Mouse (Mus musculus) spleen, adult 2 months (tissue): ENCODE results near the gene Mtmr2. TPM values are rescaled to one million over a fixed set of nuclear protein-coding genes. Genes with fewer than 3 reads are reported as not detected.
"Not testable (repeated sequence)": the region's sequence is repeated elsewhere in the genome, so short reads cannot be mapped to it uniquely, and the experiment has no call there.

Experiments
- DNase-seq, 2 experiments: peaks; one replicate each; pipeline versions ENCODE4 v3.0.0 to v3.0.0-alpha.2; 2012 to 2021; ENCODE audit warnings: low spot score in 2 of 2, low read depth in 1 of 2
- H3K27ac ChIP-seq: fragments of 200-500 bp; 2 replicates; pipeline ENCODE4 v1.5.1; 2012; ENCODE audit warnings: low read length, inconsistent platforms; ENCODE audit not compliant: insufficient read depth
- H3K27me3 ChIP-seq: fragments of 200-500 bp; 2 replicates; pipeline ENCODE4 v1.6.1; 2012; ENCODE audit warnings: mild to moderate bottlenecking, moderate library complexity, low read length, inconsistent platforms; ENCODE audit not compliant: control insufficient read depth, insufficient read depth
- H3K36me3 ChIP-seq: fragments of 200-500 bp; 2 replicates; pipeline ENCODE4 v1.6.1; 2012; ENCODE audit warnings: mild to moderate bottlenecking, low read length, inconsistent platforms; ENCODE audit not compliant: control insufficient read depth, insufficient read depth
- H3K4me1 ChIP-seq: fragments of 200-500 bp; 2 replicates; pipeline ENCODE4 v1.6.1; 2011; ENCODE audit warnings: inconsistent platforms; ENCODE audit not compliant: control insufficient read depth, insufficient read depth, insufficient read length
- H3K4me3 ChIP-seq: fragments of 200-500 bp; 2 replicates; pipeline ENCODE4 v1.5.1; 2011; ENCODE audit warnings: mild to moderate bottlenecking, inconsistent platforms; ENCODE audit not compliant: insufficient read depth, insufficient read length; ENCODE audit errors: extremely low read depth
- CTCF ChIP-seq: fragments of 200-500 bp; IDR thresholded peaks from 2 replicates; pipeline ENCODE4 v1.5.1; 2011; ENCODE audit warnings: mild to moderate bottlenecking, inconsistent platforms; ENCODE audit not compliant: insufficient read depth, insufficient read length, insufficient replicate concordance; ENCODE audit errors: extremely low read depth
- POLR2A ChIP-seq: fragments of 200-500 bp; IDR thresholded peaks from 2 replicates; pipeline ENCODE4 v1.6.1; 2011; ENCODE audit warnings: low read depth, low read length, inconsistent platforms
- WGBS: fragments of 180-500 bp; shearing (Covaris S2); methylation state at CpG from one replicate; pipeline ENCODE4 v1.1.7; 2018; 5-methylcytosine and 5-hydroxymethylcytosine counted together
- polyA plus RNA-seq: library from polyadenylated mRNA; depleted of rRNA; stranded (reverse); fragments of >200 nt; gene quantifications from 2 replicates; pipeline ENCODE4 v1.2.3, GENCODE M21; 2012

The Mtmr2 gene
- polyA plus RNA-seq, 1 experiment = 22.3 TPM

DNA sequence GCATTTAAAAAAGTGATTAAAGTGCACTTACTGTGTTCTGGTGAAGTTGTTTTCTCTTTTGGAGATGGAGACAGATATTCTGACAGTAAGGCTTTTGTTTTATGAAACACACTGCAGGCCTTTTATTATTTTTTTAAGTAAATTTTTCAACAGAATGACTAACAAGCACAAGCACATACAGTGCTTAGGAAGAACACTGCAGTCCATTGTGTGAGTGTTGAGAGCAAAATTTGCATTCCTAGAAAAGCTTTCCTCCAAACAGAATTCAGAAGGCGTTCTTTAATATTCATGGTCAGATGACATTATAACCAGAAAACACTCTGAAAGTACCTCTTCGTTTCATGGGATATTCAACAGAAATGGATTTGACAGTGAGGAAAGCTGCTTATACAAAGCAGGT, 17.4 kb downstream of the Mtmr2 start:
- H3K27me3 ChIP-seq = no peaks in the 10 kb centered on the region
- no peak for DNase-seq
- H3K36me3 ChIP-seq = peaks cover 2% of the 10 kb centered on the region
- no peak for TF ChIP-seq POLR2A
- TF ChIP-seq CTCF = no peak
- WGBS = 95% methylated on average over 2 of the region's 2 CpGs
- no peaks in the 10 kb centered on the region for H3K4me1 ChIP-seq
- no peak overlapping the region for H3K4me3 ChIP-seq
- H3K27ac ChIP-seq = no peak overlapping the region

DNA sequence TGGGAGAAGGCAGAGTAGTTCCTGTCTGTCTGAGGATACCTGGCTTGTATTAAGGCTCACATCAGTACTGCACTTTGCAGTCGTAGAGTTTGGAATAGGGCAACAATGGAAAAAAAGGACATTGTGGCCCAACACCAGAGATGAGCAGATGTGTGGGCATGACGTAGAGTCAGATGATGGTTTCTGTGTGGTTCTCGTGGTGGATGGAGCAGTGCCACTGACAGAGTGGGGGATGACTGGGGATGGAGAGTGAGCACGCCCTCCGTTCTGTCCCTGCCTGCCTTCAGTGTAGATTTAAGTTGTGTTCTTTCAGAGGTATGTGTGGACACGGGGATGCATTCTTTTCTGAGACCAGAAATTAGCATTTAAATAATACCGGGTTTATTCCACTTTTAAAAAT, 18.4 kb downstream of the Mtmr2 start:
- Histone ChIP-seq H3K27me3 (no peaks in the 10 kb centered on the region), H3K36me3 (no peaks in the 10 kb centered on the region), H3K27ac (no peak overlapping the region), H3K4me1 (no peaks in the 10 kb centered on the region), H3K4me3 (no peak overlapping the region)
- TF ChIP-seq POLR2A (no peak), CTCF (no peak)
- WGBS = 81% methylated on average over 7 of the region's 7 CpGs
- DNase-seq = no peak

DNA sequence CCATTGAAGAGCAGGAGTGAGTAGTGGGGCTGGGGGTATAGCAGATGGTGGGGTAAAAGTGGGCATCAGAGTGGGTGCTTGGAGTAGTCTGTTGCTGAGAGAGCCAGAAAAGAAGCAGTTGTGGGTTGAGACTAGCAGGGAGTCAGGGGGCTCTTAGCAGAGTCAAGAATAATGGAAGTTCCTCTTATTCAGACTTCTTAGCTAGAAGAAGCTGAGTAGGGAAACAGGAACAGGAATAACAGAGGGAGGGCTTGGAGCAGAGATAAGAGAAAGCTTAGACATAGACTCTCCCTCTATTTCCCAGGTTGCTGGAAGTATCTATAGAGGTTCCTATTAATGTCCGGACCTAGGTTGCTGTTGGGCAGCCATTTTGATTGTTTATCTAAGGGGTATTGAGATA, 26.5 kb downstream of the Mtmr2 start:
- H3K4me1 ChIP-seq = no peaks in the 10 kb centered on the region
- H3K36me3 ChIP-seq = no peaks in the 10 kb centered on the region
- DNase-seq = no peak
- no peak overlapping the region for H3K4me3 ChIP-seq
- TF ChIP-seq CTCF (no peak), POLR2A (no peak)
- WGBS = 79% methylated on average over 1 of the region's 1 CpGs
- no peak overlapping the region for H3K27ac ChIP-seq
- no peaks in the 10 kb centered on the region for H3K27me3 ChIP-seq

DNA sequence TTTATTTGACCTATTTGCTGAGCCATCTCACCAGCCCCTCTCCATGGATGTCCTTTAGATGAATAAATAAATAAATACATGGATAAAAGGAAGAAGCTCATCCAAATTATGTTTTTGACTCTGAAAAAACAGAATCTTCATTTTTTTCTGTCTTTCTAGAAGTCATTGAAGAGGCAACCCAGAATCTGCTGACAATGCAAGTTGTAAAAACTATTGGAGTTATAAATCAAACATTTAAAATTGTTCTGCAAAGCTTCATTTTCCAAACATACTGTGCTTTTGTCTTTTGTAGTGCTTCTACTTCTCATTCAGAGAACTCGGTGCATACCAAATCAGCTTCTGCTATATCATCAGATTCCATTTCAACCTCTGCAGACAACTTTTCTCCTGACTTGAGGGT, 33.8 kb downstream of the Mtmr2 start:
- Histone ChIP-seq H3K4me1 (no peaks in the 10 kb centered on the region), H3K27ac (no peak overlapping the region), H3K27me3 (no peaks in the 10 kb centered on the region), H3K4me3 (no peak overlapping the region), H3K36me3 (peaks cover 7% of the 10 kb centered on the region)
- WGBS = 97% methylated on average over 1 of the region's 1 CpGs
- no peak for DNase-seq
- TF ChIP-seq POLR2A (no peak), CTCF (no peak)

DNA sequence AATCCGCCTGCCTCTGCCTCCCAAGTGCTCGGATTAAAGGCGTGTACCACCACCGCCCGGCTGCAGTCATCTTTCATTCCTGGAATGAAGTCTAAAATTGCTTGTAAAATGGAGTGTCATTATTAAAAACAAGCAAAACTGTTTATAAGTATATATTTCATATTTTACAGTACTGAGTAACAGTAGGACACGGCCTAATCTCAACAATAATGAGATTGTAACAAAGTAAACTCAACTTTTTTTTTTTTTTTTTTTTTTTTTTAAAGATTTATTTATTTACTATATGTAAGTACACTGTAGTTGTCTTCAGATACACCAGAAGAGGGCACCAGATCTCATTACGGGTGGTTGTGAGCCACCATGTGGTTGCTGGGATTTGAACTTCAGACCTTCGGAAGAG, 42.7 kb downstream of the Mtmr2 start:
- H3K4me1 ChIP-seq, H3K4me3 ChIP-seq, H3K27ac ChIP-seq, DNase-seq, H3K27me3 ChIP-seq: not testable (repeated sequence)
- 94% methylated on average over 8 of the region's 8 CpGs for WGBS
- peaks cover 14% of the 10 kb centered on the region for H3K36me3 ChIP-seq

DNA sequence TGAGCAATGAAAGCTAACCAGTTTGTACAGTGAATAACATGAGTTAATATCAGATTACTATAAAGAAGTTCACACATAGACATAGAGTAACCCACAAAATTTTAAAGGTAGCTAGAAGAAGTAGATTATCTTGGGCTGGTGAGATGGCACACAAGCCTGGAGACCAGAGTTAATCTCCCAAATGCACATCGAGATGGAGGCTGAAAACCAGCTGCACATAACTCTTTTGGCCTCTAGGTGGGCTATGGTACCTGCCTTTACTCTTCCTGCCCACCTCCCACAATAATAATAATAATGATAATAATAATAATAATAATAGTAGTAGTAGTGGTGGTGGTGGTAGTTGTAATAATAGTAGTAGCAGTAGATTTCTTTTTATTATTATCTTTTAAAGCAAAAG, 46.1 kb downstream of the Mtmr2 start:
- no peak overlapping the region for H3K27ac ChIP-seq
- TF ChIP-seq CTCF (no peak), POLR2A (no peak)
- WGBS = 73% methylated on average over 1 of the region's 1 CpGs
- H3K4me1 ChIP-seq = no peaks in the 10 kb centered on the region
- H3K4me3 ChIP-seq = no peak overlapping the region
- DNase-seq = no peak
- no peaks in the 10 kb centered on the region for H3K27me3 ChIP-seq
- H3K36me3 ChIP-seq = peaks cover 18% of the 10 kb centered on the region

DNA sequence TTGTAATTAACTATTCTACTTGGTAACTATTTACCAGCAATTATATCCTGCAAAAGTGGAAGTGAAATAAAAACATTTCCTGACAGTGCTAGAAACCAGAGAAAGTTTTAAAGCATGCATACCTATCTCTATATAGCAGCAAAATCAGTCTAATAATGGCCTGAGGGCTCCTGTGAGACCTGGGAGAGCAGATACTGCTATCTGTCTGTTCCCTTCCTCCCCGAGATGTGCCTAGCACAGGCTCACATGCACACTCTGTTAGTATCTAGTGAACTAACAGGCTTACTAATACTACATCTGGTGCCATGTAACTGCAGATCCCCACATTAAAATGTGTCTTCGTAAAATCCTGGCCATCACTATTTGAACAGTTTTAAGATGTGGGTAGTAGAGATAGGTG, 46.5 kb downstream of the Mtmr2 start:
- TF ChIP-seq CTCF = no peak
- TF ChIP-seq POLR2A = no peak
- Histone ChIP-seq H3K27me3 (no peaks in the 10 kb centered on the region), H3K27ac (no peak overlapping the region), H3K4me3 (no peak overlapping the region), H3K36me3 (peaks cover 18% of the 10 kb centered on the region), H3K4me1 (no peaks in the 10 kb centered on the region)
- no peak for DNase-seq
- 81% methylated on average over 2 of the region's 2 CpGs for WGBS

DNA sequence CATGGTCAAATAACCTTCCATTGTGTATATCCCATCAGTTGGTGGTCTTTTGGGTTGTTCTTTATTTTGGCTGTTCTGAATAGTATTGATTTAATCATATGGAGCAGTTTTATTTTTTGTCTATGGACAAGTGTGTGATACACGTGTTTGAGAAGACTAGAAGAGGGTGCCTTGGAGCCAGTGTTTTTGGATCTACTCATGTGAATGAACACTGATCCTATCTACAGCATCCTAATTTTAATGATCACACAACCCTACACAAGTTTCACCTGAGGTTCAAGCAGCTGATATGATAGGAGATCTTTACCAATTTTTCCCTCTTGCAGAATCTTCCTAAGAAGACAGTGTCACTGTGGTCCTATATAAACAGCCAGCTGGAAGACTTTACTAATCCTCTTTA, 56.3 kb downstream of the Mtmr2 start:
- no peaks in the 10 kb centered on the region for H3K4me1 ChIP-seq
- WGBS = 90% methylated on average over 1 of the region's 1 CpGs
- H3K27ac ChIP-seq = no peak overlapping the region
- peaks cover 32% of the 10 kb centered on the region for H3K36me3 ChIP-seq
- no peak overlapping the region for H3K4me3 ChIP-seq
- DNase-seq = no peak
- no peaks in the 10 kb centered on the region for H3K27me3 ChIP-seq
- TF ChIP-seq POLR2A (no peak), CTCF (no peak)
